Mouse (Mus musculus) midbrain, embryonic 15.5 days (tissue): ENCODE measurements at regions not wholly inside any gene's neighbourhood (a gene's known extent, or its start where the extent isn't known, plus 50 kb on each side); places are given as distances from the start of the nearest gene placed in this dataset.

ENCODE experiments used
- ATAC-seq: fragments of 200-750 bp; cut with Nextera tagmentation; replicated peaks from 2 replicates; pipeline ENCODE4 v1.8.0; 2017; ENCODE audit warnings: moderate TSS enrichment
- H3K27ac ChIP-seq: fragments of 300-500 bp; sonication (generic); 2 replicates; pipeline ENCODE4 v1.5.1; 2015; ENCODE audit warnings: mild to moderate bottlenecking, inconsistent platforms
- H3K27me3 ChIP-seq: fragments of 300-500 bp; sonication (generic); replicated peaks from 2 replicates; pipeline ENCODE4 v1.6.1; 2015; ENCODE audit warnings: inconsistent platforms
- H3K36me3 ChIP-seq: fragments of 300-500 bp; sonication (generic); replicated peaks from 2 replicates; pipeline ENCODE4 v1.6.1; 2015; ENCODE audit warnings: inconsistent platforms
- H3K4me1 ChIP-seq: fragments of 300-500 bp; sonication (generic); 2 replicates; pipeline ENCODE4 v1.6.1; 2015; ENCODE audit warnings: inconsistent platforms
- H3K4me2 ChIP-seq: fragments of 300-500 bp; sonication (generic); 2 replicates; pipeline ENCODE4 v1.6.1; 2015; ENCODE audit warnings: inconsistent platforms, mild to moderate bottlenecking, moderate library complexity
- H3K4me3 ChIP-seq: fragments of 300-500 bp; sonication (generic); 2 replicates; pipeline ENCODE4 v1.5.1; 2015; ENCODE audit warnings: mild to moderate bottlenecking, inconsistent platforms
- H3K9ac ChIP-seq: fragments of 300-500 bp; sonication (generic); 2 replicates; pipeline ENCODE4 v1.6.1; 2015; ENCODE audit warnings: mild to moderate bottlenecking, inconsistent platforms
- H3K9me3 ChIP-seq: fragments of 300-500 bp; sonication (generic); 2 replicates; pipeline ENCODE4 v1.6.1; 2016; ENCODE audit warnings: inconsistent platforms
- WGBS: fragments of 180-500 bp; shearing (Covaris S2); methylation state at CpG from one replicate; pipeline ENCODE4 v1.1.7; 2015; ENCODE audit warnings: mixed read lengths; 5-methylcytosine and 5-hydroxymethylcytosine counted together

DNA sequence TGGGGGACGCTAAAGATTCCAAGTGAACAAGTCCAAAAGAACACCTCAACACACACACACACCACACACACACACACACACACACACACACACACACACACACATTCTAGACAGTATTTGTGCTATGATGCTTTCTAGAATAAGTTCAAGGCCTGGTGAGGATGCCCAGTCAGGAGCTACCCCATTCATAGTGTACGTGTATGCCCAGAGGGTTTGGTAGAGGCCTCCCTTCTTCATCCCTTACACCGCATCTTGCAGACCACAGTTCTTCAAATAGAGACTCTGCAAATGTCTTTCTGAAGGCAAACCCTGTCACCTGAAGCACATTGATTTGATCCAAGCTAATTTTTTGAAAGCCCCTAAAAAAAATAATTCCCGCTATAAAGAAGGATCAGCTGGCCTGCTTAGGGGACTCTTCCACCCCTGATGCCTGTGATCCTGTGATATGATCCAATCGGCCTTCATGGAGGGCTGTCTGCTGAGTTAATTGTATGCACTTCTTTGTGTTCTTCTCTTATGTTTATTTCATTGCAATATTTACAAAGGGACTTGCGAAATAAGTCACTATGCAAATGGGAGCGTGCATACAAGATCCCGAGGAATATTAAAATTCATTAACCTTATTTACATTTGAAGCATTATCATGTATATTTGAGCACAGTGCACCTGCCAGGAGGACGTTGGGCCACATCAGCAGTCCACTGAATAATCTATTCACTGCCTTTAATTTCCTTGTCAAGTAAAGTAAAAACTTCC lies 103.8 kb downstream of the Rbm43 start:
- ATAC-seq = peak; percentile 73
- WGBS = 32% methylated on average over 9 of the region's 9 CpGs
- H3K27ac ChIP-seq = 0 out of 2 replicates have a peak overlapping the region, but pooled peaks have one; percentile 49
- no peaks in the 10 kb centered on the region for H3K9me3 ChIP-seq
- no peak overlapping the region for H3K4me3 ChIP-seq
- H3K9ac ChIP-seq = no peak overlapping the region
- H3K4me2 ChIP-seq = no peak overlapping the region
- H3K36me3 ChIP-seq = no peaks in the 10 kb centered on the region
- H3K4me1 ChIP-seq = 0 out of 2 replicates have a peak, but pooled peaks cover 6% of the 10 kb centered on the region
- no peaks in the 10 kb centered on the region for H3K27me3 ChIP-seq

DNA sequence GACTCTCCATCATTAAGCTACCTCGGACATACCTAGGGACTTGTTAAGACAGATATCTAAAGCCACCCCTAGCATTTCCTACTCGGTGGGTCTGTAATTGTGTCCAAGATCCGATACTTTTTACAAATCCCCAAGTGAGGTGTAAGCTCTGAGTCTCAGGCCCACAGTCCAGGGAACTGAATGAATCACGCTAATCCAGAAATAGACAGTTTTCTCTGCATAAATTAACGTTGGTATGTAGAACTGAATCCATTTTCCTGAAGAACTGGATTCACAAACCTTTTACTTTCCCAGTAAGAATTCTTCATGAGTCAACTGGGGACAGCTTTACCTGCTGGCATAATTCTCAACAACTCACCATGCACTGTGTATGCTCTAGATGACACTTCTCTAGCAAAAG lies 97.1 kb downstream of the Rbm43 start:
- Histone ChIP-seq H3K27me3 (no peaks in the 10 kb centered on the region), H3K36me3 (no peaks in the 10 kb centered on the region), H3K4me3 (no peak overlapping the region), H3K9ac (no peak overlapping the region), H3K27ac (no peak overlapping the region), H3K9me3 (no peaks in the 10 kb centered on the region), H3K4me2 (no peak overlapping the region), H3K4me1 (no peaks in the 10 kb centered on the region)
- WGBS = 63% methylated on average over 5 of the region's 5 CpGs
- no peak for ATAC-seq

DNA sequence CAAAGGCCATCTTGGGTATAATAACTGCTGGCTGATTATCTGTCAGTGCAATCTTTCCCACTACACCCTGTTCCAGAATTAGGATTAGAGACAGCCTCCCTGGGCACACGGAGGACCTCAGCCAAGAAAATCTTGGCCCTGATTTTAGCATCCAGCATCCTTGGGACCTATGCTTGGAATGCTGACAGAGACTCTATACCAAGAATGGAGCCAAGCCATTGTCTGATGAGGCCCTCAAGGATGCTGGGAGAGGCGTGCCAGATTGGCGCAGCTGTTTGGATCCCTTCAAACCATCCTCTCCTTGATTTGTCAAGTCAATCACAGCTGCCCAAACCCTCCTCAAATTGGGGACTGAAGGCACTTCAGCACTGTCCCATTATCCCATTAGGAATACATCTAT lies 94.2 kb downstream of the Rbm43 start:
- Histone ChIP-seq H3K4me3 (no peak overlapping the region), H3K27me3 (no peaks in the 10 kb centered on the region), H3K36me3 (no peaks in the 10 kb centered on the region), H3K27ac (no peak overlapping the region), H3K4me1 (no peaks in the 10 kb centered on the region), H3K9ac (no peak overlapping the region), H3K9me3 (no peaks in the 10 kb centered on the region), H3K4me2 (no peak overlapping the region)
- 67% methylated on average over 3 of the region's 3 CpGs for WGBS
- ATAC-seq = 0 out of 2 replicates have a peak, but pooled peaks have one; percentile 42

- Histone ChIP-seq H3K27me3 (no peaks in the 10 kb centered on the region), H3K27ac (no peak overlapping the region), H3K4me2 (no peak overlapping the region), H3K4me3 (no peak overlapping the region), H3K36me3 (no peaks in the 10 kb centered on the region), H3K9ac (no peak overlapping the region), H3K4me1 (peaks cover 17% of the 10 kb centered on the region), H3K9me3 (no peaks in the 10 kb centered on the region)
- no peak for ATAC-seq
- WGBS = 86% methylated on average over 8 of the region's 8 CpGs
Observed at GRCm38 (mm10) chr2:51844831-51845230, 90.1 kb downstream of the Rbm43 start.

DNA sequence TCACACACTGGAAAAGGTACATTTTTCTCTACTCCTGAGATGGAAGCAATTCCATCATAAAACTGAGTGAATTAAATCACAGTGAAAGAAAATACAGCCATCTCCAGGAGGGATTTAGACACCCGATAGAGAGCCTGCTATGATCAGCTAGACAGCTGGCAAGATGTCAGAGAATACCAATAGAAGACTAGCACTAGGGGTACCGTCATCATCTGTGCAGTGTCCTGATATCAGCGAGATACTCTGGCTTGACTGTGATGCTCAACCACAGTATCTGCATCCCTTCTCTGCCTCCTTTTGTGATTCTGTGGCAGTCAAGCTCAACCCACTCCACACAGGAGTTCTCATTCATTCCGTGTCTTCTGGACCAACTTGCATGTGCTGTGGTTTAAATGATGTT lies 87.4 kb downstream of the Rbm43 start:
- H3K9ac ChIP-seq = no peak overlapping the region
- peak overlapping the region; percentile 34 for H3K27ac ChIP-seq
- no peaks in the 10 kb centered on the region for H3K27me3 ChIP-seq
- H3K4me3 ChIP-seq = no peak overlapping the region
- WGBS = 43% methylated on average over 4 of the region's 4 CpGs
- no peak overlapping the region for H3K4me2 ChIP-seq
- ATAC-seq = no peak
- H3K9me3 ChIP-seq = no peaks in the 10 kb centered on the region
- no peaks in the 10 kb centered on the region for H3K36me3 ChIP-seq
- H3K4me1 ChIP-seq = peaks cover 17% of the 10 kb centered on the region

- no peak overlapping the region for H3K4me3 ChIP-seq
- no peak overlapping the region for H3K4me2 ChIP-seq
- H3K9ac ChIP-seq = no peak overlapping the region
- ATAC-seq = no peak
- H3K27me3 ChIP-seq = no peaks in the 10 kb centered on the region
- WGBS = 66% methylated on average over 6 of the region's 6 CpGs
- 0 out of 2 replicates have a peak overlapping the region, but pooled peaks have one; percentile 14 for H3K27ac ChIP-seq
- peaks cover 17% of the 10 kb centered on the region for H3K4me1 ChIP-seq
- H3K9me3 ChIP-seq = no peaks in the 10 kb centered on the region
- no peaks in the 10 kb centered on the region for H3K36me3 ChIP-seq
Observed at GRCm38 (mm10) chr2:51847964-51848363, 87.0 kb downstream of the Rbm43 start.

- ATAC-seq = no peak
- H3K9ac ChIP-seq = no peak overlapping the region
- H3K9me3 ChIP-seq = no peaks in the 10 kb centered on the region
- peaks cover 17% of the 10 kb centered on the region for H3K4me1 ChIP-seq
- H3K27me3 ChIP-seq = no peaks in the 10 kb centered on the region
- WGBS = 51% methylated on average over 2 of the region's 2 CpGs
- no peak overlapping the region for H3K4me2 ChIP-seq
- no peaks in the 10 kb centered on the region for H3K36me3 ChIP-seq
- H3K4me3 ChIP-seq = no peak overlapping the region
- 0 out of 2 replicates have a peak overlapping the region, but pooled peaks have one; percentile 14 for H3K27ac ChIP-seq
Observed at GRCm38 (mm10) chr2:51848491-51848890, 86.5 kb downstream of the Rbm43 start.

DNA sequence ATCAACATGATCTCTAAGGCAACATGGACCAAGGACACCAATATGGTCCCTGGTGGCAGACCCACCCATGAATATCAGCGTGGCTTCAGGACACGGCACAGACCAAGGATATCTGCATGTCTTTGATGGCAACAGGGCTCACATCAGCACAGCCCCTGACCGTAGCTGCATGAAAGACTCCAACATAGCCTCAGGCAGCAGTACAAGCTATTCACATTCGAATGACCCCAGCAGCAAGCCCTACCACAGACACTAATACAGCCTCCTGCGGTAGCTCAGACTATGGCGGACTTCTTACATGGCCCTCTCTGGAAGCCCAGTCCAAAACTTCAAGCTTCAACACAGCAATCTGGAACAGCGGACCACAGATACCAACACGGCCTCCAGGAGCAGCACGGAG lies 84.4 kb downstream of the Rbm43 start:
- 84% methylated on average over 9 of the region's 9 CpGs for WGBS
- peaks cover 17% of the 10 kb centered on the region for H3K4me1 ChIP-seq
- no peaks in the 10 kb centered on the region for H3K27me3 ChIP-seq
- no peaks in the 10 kb centered on the region for H3K36me3 ChIP-seq
- ATAC-seq = no peak
- no peak overlapping the region for H3K27ac ChIP-seq
- H3K9ac ChIP-seq = no peak overlapping the region
- no peak overlapping the region for H3K4me2 ChIP-seq
- no peaks in the 10 kb centered on the region for H3K9me3 ChIP-seq
- no peak overlapping the region for H3K4me3 ChIP-seq

GRCm38 (mm10) chr2:51851711-51852110 lies 83.3 kb downstream of the Rbm43 start:
- Histone ChIP-seq H3K9me3 (no peaks in the 10 kb centered on the region), H3K4me3 (no peak overlapping the region), H3K27ac (no peak overlapping the region), H3K36me3 (no peaks in the 10 kb centered on the region), H3K9ac (no peak overlapping the region), H3K4me2 (no peak overlapping the region), H3K4me1 (peaks cover 17% of the 10 kb centered on the region), H3K27me3 (no peaks in the 10 kb centered on the region)
- WGBS = 97% methylated on average over 7 of the region's 7 CpGs
- no peak for ATAC-seq

DNA sequence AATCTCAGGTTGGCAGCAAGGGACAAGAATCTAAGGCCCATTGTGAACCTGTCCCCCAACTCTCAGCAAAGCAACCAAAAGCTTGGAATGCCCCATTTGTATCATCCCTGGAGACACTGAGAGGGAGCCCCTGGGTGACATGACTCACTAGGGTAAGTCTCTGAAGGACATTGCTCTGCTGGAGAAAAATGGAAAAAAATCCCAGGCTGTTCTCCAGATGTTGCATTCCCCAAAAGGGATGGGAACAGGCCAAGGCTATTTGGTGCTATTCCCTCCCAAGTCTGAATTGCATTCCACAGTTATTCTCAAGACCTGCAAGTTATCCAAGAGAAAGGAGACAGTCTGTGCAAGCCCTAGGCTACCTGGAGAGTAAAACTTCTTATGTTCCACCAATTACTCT lies 77.7 kb downstream of the Rbm43 start:
- Histone ChIP-seq H3K27me3 (no peaks in the 10 kb centered on the region), H3K4me2 (no peak overlapping the region), H3K9me3 (no peaks in the 10 kb centered on the region), H3K36me3 (no peaks in the 10 kb centered on the region), H3K9ac (no peak overlapping the region), H3K4me1 (no peaks in the 10 kb centered on the region), H3K4me3 (no peak overlapping the region), H3K27ac (no peak overlapping the region)
- ATAC-seq = no peak

- Histone ChIP-seq H3K36me3 (no peaks in the 10 kb centered on the region), H3K9me3 (no peaks in the 10 kb centered on the region), H3K4me3 (no peak overlapping the region), H3K27me3 (no peaks in the 10 kb centered on the region), H3K9ac (no peak overlapping the region), H3K4me2 (no peak overlapping the region), H3K4me1 (no peaks in the 10 kb centered on the region), H3K27ac (no peak overlapping the region)
- no peak for ATAC-seq
- WGBS = 86% methylated on average over 5 of the region's 5 CpGs
Observed at GRCm38 (mm10) chr2:51866045-51866444, 68.9 kb downstream of the Rbm43 start.

GRCm38 (mm10) chr2:51868878-51869510 lies 66.0 kb downstream of the Rbm43 start:
- no peak for ATAC-seq
- 88% methylated on average over 4 of the region's 4 CpGs for WGBS
- H3K4me3 ChIP-seq = no peak overlapping the region

GRCm38 (mm10) chr2:51871571-51871970 lies 63.4 kb downstream of the Rbm43 start:
- Histone ChIP-seq H3K27ac (no peak overlapping the region), H3K4me2 (no peak overlapping the region), H3K36me3 (no peaks in the 10 kb centered on the region), H3K4me3 (no peak overlapping the region), H3K27me3 (no peaks in the 10 kb centered on the region), H3K9me3 (no peaks in the 10 kb centered on the region), H3K4me1 (no peaks in the 10 kb centered on the region), H3K9ac (no peak overlapping the region)
- ATAC-seq = no peak
- WGBS = 86% methylated on average over 14 of the region's 14 CpGs

More at GRCm38 (mm10) chr2:51868878-51869510, 66.0 kb downstream of the Rbm43 start:
- H3K27me3 ChIP-seq = no peaks in the 10 kb centered on the region
- H3K9ac ChIP-seq = no peak overlapping the region
- H3K27ac ChIP-seq = no peak overlapping the region
- H3K4me1 ChIP-seq = no peaks in the 10 kb centered on the region
- no peak overlapping the region for H3K4me2 ChIP-seq
- H3K36me3 ChIP-seq = no peaks in the 10 kb centered on the region
- no peaks in the 10 kb centered on the region for H3K9me3 ChIP-seq
